Mouse (Mus musculus) embryonic fibroblast, embryonic 13.5 days (primary cell): ENCODE data around the gene Slc35a3. TPM values are rescaled to one million over a fixed set of nuclear protein-coding genes. Genes with fewer than 3 reads are reported as not detected.

ENCODE experiments used
- H3K27ac ChIP-seq: 2 replicates; pipeline ENCODE4 v1.5.1; 2012; ENCODE audit warnings: low read length, control low read depth, inconsistent platforms; ENCODE audit not compliant: insufficient read depth
- H3K4me1 ChIP-seq: 2 replicates; pipeline ENCODE4 v1.6.1; 2011; ENCODE audit warnings: low read length; ENCODE audit not compliant: control insufficient read depth, insufficient read depth
- H3K4me3 ChIP-seq: 2 replicates; pipeline ENCODE4 v1.5.1; 2011; ENCODE audit warnings: mild to moderate bottlenecking, control low read depth, low read length; ENCODE audit not compliant: insufficient read depth
- CTCF ChIP-seq: IDR thresholded peaks from 2 replicates; pipeline ENCODE4 v1.5.1; 2011; ENCODE audit warnings: mild to moderate bottlenecking, control low read depth, low read length, moderate library complexity, borderline replicate concordance; ENCODE audit not compliant: insufficient read depth
- POLR2A ChIP-seq: IDR thresholded peaks from 2 replicates; pipeline ENCODE4 v1.6.1; 2011; ENCODE audit warnings: low read depth, mild to moderate bottlenecking, control low read depth, low read length, moderate library complexity
- polyA plus RNA-seq: library from polyadenylated mRNA; stranded (reverse); fragments of >200 nt; gene quantifications from 2 replicates; pipeline ENCODE4 v1.2.4, GENCODE M21; 2011; ENCODE audit warnings: low read depth; ENCODE audit not compliant: missing spikeins, insufficient read length

Gene Slc35a3
- polyA plus RNA-seq, 1 experiment = 23.7 TPM

- Histone ChIP-seq H3K27ac (no peak overlapping the region), H3K4me1 (no peaks in the 10 kb centered on the region), H3K4me3 (no peak overlapping the region)
- TF ChIP-seq POLR2A = no peak
- TF ChIP-seq CTCF = no peak
Observed at GRCm38 (mm10) chr3:116726807-116727206, 14.2 kb upstream of the Slc35a3 start.

DNA sequence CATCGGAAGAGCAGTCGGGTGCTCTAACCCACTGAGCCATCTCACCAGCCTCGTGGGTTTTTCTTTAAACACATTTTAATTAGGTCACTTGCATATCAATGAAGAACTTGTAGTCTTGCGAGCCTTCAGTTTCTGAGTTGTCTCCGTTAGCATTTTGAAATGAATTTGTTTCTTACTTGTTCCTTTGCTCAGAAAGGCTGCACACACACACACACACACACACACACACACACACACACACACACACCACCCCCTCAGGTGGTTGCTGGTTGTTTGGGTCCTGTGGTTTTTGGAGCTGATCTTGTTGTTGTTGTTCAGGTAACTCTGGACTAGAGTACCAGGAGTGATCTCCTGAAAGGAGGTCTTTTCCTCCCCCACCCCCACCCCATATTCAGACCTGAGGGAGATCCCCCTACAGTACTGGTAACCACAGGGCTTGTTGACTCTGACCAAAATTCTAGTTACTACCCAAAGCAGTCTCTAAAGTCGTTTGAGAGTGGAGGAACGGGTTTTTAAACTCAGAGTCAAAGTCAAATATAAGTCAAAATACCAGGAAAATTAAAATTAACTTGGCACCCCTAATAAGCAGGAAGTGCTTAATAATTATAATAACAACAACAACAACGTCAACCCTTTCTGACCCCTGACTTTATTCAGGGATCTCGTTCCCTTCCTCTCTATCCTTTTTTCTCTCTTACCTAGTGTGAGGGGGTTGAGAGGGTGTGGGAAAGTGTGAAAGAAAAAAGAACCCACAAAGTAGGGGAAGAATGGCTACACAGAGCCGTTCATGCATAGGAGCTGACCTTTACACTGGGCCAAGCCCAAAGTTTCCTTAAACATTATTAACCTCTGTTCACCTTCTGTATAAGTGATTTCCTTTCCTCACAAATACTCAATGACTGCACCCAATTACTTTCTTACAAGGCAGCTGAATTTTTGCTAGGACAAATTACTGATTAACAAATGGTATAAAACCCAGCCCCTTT lies 11.2 kb upstream of the Slc35a3 start:
- TF ChIP-seq CTCF (no peak), POLR2A (no peak)
- Histone ChIP-seq H3K4me3 (no peak overlapping the region), H3K27ac (no peak overlapping the region), H3K4me1 (no peaks in the 10 kb centered on the region)

DNA sequence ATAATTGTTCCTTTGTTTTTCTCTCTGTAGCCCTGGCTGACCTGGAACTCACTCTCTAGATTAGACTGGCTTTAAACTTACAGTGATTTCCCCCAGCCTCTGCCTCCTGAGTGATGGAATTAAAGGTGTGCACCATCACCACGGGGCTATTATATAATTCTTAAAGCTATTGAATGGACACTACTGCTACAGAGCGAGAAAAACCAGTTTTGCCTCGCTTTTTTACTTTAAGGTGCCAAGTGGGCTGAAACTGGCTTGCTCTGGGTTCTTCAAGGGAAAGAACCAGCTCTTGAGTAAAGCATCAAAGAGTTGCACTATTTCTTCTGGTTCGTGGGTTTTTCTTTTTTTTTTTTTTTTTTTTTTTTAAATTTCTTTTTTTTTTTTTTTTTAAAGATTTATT lies 10.3 kb upstream of the Slc35a3 start:
- TF ChIP-seq CTCF = no peak
- no peak for TF ChIP-seq POLR2A
- Histone ChIP-seq H3K27ac (no peak overlapping the region), H3K4me3 (no peak overlapping the region), H3K4me1 (no peaks in the 10 kb centered on the region)

- Histone ChIP-seq H3K27ac (no peak overlapping the region), H3K4me1 (no peaks in the 10 kb centered on the region), H3K4me3 (no peak overlapping the region)
- TF ChIP-seq CTCF = no peak
- TF ChIP-seq POLR2A = no peak
Observed at GRCm38 (mm10) chr3:116718951-116719350, 6.3 kb upstream of the Slc35a3 start.

GRCm38 (mm10) chr3:116713031-116713430 lies 400 bp upstream of the Slc35a3 start:
- Histone ChIP-seq H3K4me3 (peak overlapping the region; percentile 96; the same call in 1 of the 2 replicates), H3K27ac (no peak overlapping the region), H3K4me1 (peaks cover 3% of the 10 kb centered on the region; the same call in 1 of the 2 replicates)

GRCm38 (mm10) chr3:116711624-116712435 lies 801 bp downstream of the Slc35a3 start:
- Histone ChIP-seq H3K4me1 (peaks cover 3% of the 10 kb centered on the region; the same call in 1 of the 2 replicates), H3K4me3 (peak overlapping the region; percentile 96), H3K27ac (peak overlapping the region; percentile 41; the same call in 1 of the 2 replicates)
- TF ChIP-seq CTCF (no peak), POLR2A (peak; percentile 53; the same call in 1 of the 2 replicates)

More at GRCm38 (mm10) chr3:116713031-116713430, 400 bp upstream of the Slc35a3 start:
- TF ChIP-seq CTCF (no peak), POLR2A (no peak)

- TF ChIP-seq CTCF (no peak), POLR2A (no peak)
- Histone ChIP-seq H3K27ac (no peak overlapping the region), H3K4me3 (peak overlapping the region; percentile 19), H3K4me1 (peaks cover 3% of the 10 kb centered on the region; the same call in 1 of the 2 replicates)
Observed at GRCm38 (mm10) chr3:116710941-116711340, 1.7 kb downstream of the Slc35a3 start.

GRCm38 (mm10) chr3:116705637-116706204 lies 6.9 kb downstream of the Slc35a3 start:
- no peak overlapping the region for H3K4me3 ChIP-seq
- no peak for TF ChIP-seq POLR2A
- no peak for TF ChIP-seq CTCF
- no peak overlapping the region for H3K27ac ChIP-seq
- no peaks in the 10 kb centered on the region for H3K4me1 ChIP-seq

DNA sequence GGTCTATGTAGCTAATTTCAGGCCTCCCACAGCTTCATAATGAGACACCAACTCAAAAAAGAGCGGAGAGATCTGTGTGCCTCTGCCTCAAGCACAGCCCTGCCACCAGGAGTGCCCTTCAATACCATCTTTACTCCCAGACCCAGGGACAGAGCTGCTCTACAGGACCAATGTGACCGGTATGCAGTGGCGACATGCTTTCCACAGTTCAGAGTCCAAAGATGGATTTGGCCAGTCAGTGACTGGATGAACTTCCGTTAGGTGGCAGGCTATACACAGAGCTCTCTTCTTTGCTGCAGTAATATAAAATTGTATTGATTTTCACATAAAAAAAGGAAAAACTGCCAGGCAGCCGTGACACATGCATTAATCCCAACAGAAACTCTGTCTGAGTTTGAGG lies 8.8 kb downstream of the Slc35a3 start:
- H3K27ac ChIP-seq = no peak overlapping the region
- H3K4me3 ChIP-seq = no peak overlapping the region
- TF ChIP-seq POLR2A (no peak), CTCF (no peak)
- no peaks in the 10 kb centered on the region for H3K4me1 ChIP-seq
